Mouse (Mus musculus): Measurements from ENCODE around the gene Bud23.
A peak's percentile ranks its signal among the peaks of the same experiment; 100 is the strongest.
"Not testable (repeated sequence)": the region's sequence is repeated elsewhere in the genome, so short reads cannot be mapped to it uniquely, and the experiment has no call there.

Gene Bud23

GRCm38 (mm10) chr5:135064909-135065446, at the start of gene Bud23:
TSS of gene Bud23 (minus strand) at chr5:135064959.
- not testable (repeated sequence) for DNase-seq (ENCODE audit: low read depth, low spot score)

- DNase-seq (ENCODE audit: low read depth, low spot score): no peak
These were observed 49.0 kb upstream of the Bud23 start for GRCm38 (mm10) chr5:135113782-135114181.

GRCm38 (mm10) chr5:135109976-135110375, 45.2 kb upstream of the Bud23 start:
- DNase-seq (ENCODE audit: low read depth, low spot score): no peak

GRCm38 (mm10) chr5:135109426-135109825, 44.7 kb upstream of the Bud23 start:
- no peak for DNase-seq (ENCODE audit: low read depth, low spot score)

GRCm38 (mm10) chr5:135109017-135109416, 44.3 kb upstream of the Bud23 start:
- no peak for DNase-seq (ENCODE audit: low read depth, low spot score)

- peak; percentile 45 for DNase-seq (ENCODE audit: low read depth, low spot score)
These were observed 43.1 kb upstream of the Bud23 start for GRCm38 (mm10) chr5:135107521-135108501.

GRCm38 (mm10) chr5:135106758-135107256, 42.0 kb upstream of the Bud23 start:
- peak; percentile 76 for DNase-seq (ENCODE audit: low read depth, low spot score)

GRCm38 (mm10) chr5:135103999-135104660, 39.4 kb upstream of the Bud23 start:
- no peak for DNase-seq (ENCODE audit: low read depth, low spot score)

- no peak for DNase-seq (ENCODE audit: low read depth, low spot score)
These were observed 36.2 kb upstream of the Bud23 start for GRCm38 (mm10) chr5:135100981-135101380.

GRCm38 (mm10) chr5:135089653-135090052, 24.9 kb upstream of the Bud23 start, which contains the start of gene Mlxipl:
TSS of gene Mlxipl (plus strand) at chr5:135089890.
- DNase-seq (ENCODE audit: low read depth, low spot score): no peak

- DNase-seq (ENCODE audit: low read depth, low spot score): no peak
These were observed 22.1 kb upstream of the Bud23 start for GRCm38 (mm10) chr5:135086871-135087270.

- DNase-seq (ENCODE audit: low read depth, low spot score): no peak
These were observed 15.8 kb upstream of the Bud23 start for GRCm38 (mm10) chr5:135080539-135080938.

- DNase-seq (ENCODE audit: low read depth, low spot score): no peak
These were observed 14.8 kb upstream of the Bud23 start for GRCm38 (mm10) chr5:135079578-135079977.

GRCm38 (mm10) chr5:135078482-135078810, 13.7 kb upstream of the Bud23 start:
- DNase-seq (ENCODE audit: low read depth, low spot score): no peak

- peak; percentile 89 for DNase-seq (ENCODE audit: low read depth, low spot score)
These were observed 13.1 kb upstream of the Bud23 start, which contains the start of gene Vps37d for GRCm38 (mm10) chr5:135077564-135078481. TSS of gene Vps37d (minus strand) at chr5:135078266.

GRCm38 (mm10) chr5:135076931-135077505, 12.3 kb upstream of the Bud23 start:
- no peak for DNase-seq (ENCODE audit: low read depth, low spot score)

GRCm38 (mm10) chr5:135076368-135076767, 11.6 kb upstream of the Bud23 start:
- DNase-seq (ENCODE audit: low read depth, low spot score): no peak

- DNase-seq (ENCODE audit: low read depth, low spot score): no peak
These were observed 10.9 kb upstream of the Bud23 start for GRCm38 (mm10) chr5:135075655-135076054.

GRCm38 (mm10) chr5:135073349-135074150, 8.8 kb upstream of the Bud23 start:
- no peak for DNase-seq (ENCODE audit: low read depth, low spot score)

GRCm38 (mm10) chr5:135072720-135073119, 8.0 kb upstream of the Bud23 start:
- no peak for DNase-seq (ENCODE audit: low read depth, low spot score)

Data from embryo, embryonic 11.5 days (tissue).